Mouse (Mus musculus) forebrain, embryonic 16.5 days (tissue): ENCODE measurements at regions not wholly inside any gene's neighbourhood (a gene's known extent, or its start where the extent isn't known, plus 50 kb on each side); places are given as distances from the start of the nearest gene placed in this dataset.

Source experiments
- ATAC-seq: fragments of 200-750 bp; cut with Nextera tagmentation; 2 replicates; pipeline ENCODE4 v1.8.0; 2017; ENCODE audit warnings: mild to moderate bottlenecking, moderate library complexity
- H3K27ac ChIP-seq: fragments of 300-500 bp; sonication (generic); 2 replicates; pipeline ENCODE4 v1.5.1; 2014; ENCODE audit warnings: low read length, control low read depth
- H3K27me3 ChIP-seq: fragments of 300-500 bp; sonication (generic); replicated peaks from 2 replicates; pipeline ENCODE4 v1.6.1; 2014; ENCODE audit warnings: low read length; ENCODE audit not compliant: control insufficient read depth, insufficient read depth
- H3K36me3 ChIP-seq: fragments of 300-500 bp; sonication (generic); 2 replicates; pipeline ENCODE4 v1.6.1; 2014; ENCODE audit not compliant: control insufficient read depth, insufficient read depth
- H3K4me1 ChIP-seq: fragments of 300-500 bp; sonication (generic); replicated peaks from 2 replicates; pipeline ENCODE4 v1.6.1; 2014; ENCODE audit warnings: low read length; ENCODE audit not compliant: control insufficient read depth, insufficient read depth
- H3K4me2 ChIP-seq: fragments of 300-500 bp; sonication (generic); 2 replicates; pipeline ENCODE4 v1.6.1; 2014; ENCODE audit warnings: mild to moderate bottlenecking, low read length, control low read depth
- H3K4me3 ChIP-seq: fragments of 300-500 bp; sonication (generic); replicated peaks from 2 replicates; pipeline ENCODE4 v1.5.1; 2014; ENCODE audit warnings: mild to moderate bottlenecking, low read length, control low read depth
- H3K9ac ChIP-seq: fragments of 300-500 bp; sonication (generic); replicated peaks from 2 replicates; pipeline ENCODE4 v1.6.1; 2014; ENCODE audit warnings: low read depth, low read length, control low read depth
- H3K9me3 ChIP-seq: fragments of 300-500 bp; sonication (generic); 2 replicates; pipeline ENCODE4 v1.6.1; 2016; ENCODE audit warnings: low read length; ENCODE audit not compliant: control insufficient read depth
- WGBS: fragments of 180-500 bp; shearing (Covaris S2); extraction: QIAGEN DNeasy Blood & Tissue Kit; methylation state at CpG from one replicate; pipeline ENCODE4 v1.1.7; 2014; 5-methylcytosine and 5-hydroxymethylcytosine counted together

- Histone ChIP-seq H3K4me3 (no peak overlapping the region), H3K27ac (no peak overlapping the region), H3K36me3 (no peaks in the 10 kb centered on the region), H3K9ac (no peak overlapping the region), H3K9me3 (no peaks in the 10 kb centered on the region), H3K27me3 (no peaks in the 10 kb centered on the region), H3K4me1 (no peaks in the 10 kb centered on the region), H3K4me2 (no peak overlapping the region)
- ATAC-seq: no peak
- WGBS: 90% methylated on average over 8 of the region's 8 CpGs
Measured at GRCm38 (mm10) chr5:53398428-53399058, 67.4 kb upstream of the Rbpj start.

GRCm38 (mm10) chr5:53401093-53401492 is 64.9 kb upstream of the Rbpj start:
- Histone ChIP-seq H3K4me1 (no peaks in the 10 kb centered on the region), H3K9ac (no peak overlapping the region), H3K36me3 (no peaks in the 10 kb centered on the region), H3K9me3 (no peaks in the 10 kb centered on the region), H3K27ac (no peak overlapping the region), H3K27me3 (no peaks in the 10 kb centered on the region), H3K4me2 (no peak overlapping the region), H3K4me3 (no peak overlapping the region)
- 42% methylated on average over 4 of the region's 4 CpGs for WGBS
- ATAC-seq: no peak

- Histone ChIP-seq H3K4me1 (no peaks in the 10 kb centered on the region; the same call in 1 of the 2 replicates), H3K27ac (no peak overlapping the region), H3K36me3 (no peaks in the 10 kb centered on the region), H3K9me3 (no peaks in the 10 kb centered on the region), H3K4me2 (no peak overlapping the region), H3K4me3 (no peak overlapping the region), H3K9ac (no peak overlapping the region), H3K27me3 (no peaks in the 10 kb centered on the region)
- no peak for ATAC-seq
- 83% methylated on average over 4 of the region's 4 CpGs for WGBS
Measured at GRCm38 (mm10) chr5:53402022-53402421, 63.9 kb upstream of the Rbpj start.

GRCm38 (mm10) chr5:53402619-53403151 is 63.3 kb upstream of the Rbpj start:
- Histone ChIP-seq H3K9me3 (no peaks in the 10 kb centered on the region), H3K4me3 (no peak overlapping the region), H3K27me3 (no peaks in the 10 kb centered on the region), H3K9ac (no peak overlapping the region), H3K36me3 (no peaks in the 10 kb centered on the region), H3K4me2 (no peak overlapping the region), H3K27ac (no peak overlapping the region), H3K4me1 (no peaks in the 10 kb centered on the region; the same call in 1 of the 2 replicates)
- no peak for ATAC-seq
- 87% methylated on average over 9 of the region's 9 CpGs for WGBS

- Histone ChIP-seq H3K36me3 (no peaks in the 10 kb centered on the region), H3K27ac (no peak overlapping the region), H3K9ac (no peak overlapping the region), H3K4me3 (no peak overlapping the region), H3K9me3 (no peaks in the 10 kb centered on the region), H3K27me3 (no peaks in the 10 kb centered on the region), H3K4me1 (no peaks in the 10 kb centered on the region; the same call in 1 of the 2 replicates), H3K4me2 (no peak overlapping the region)
- no peak for ATAC-seq
- WGBS: 43% methylated on average over 5 of the region's 5 CpGs
Measured at GRCm38 (mm10) chr5:53405929-53406328, 60.0 kb upstream of the Rbpj start.

- H3K4me1 ChIP-seq: no peaks in the 10 kb centered on the region; the same call in 1 of the 2 replicates
- no peak overlapping the region for H3K27ac ChIP-seq
- no peaks in the 10 kb centered on the region for H3K9me3 ChIP-seq
- H3K36me3 ChIP-seq: no peaks in the 10 kb centered on the region
- no peak overlapping the region for H3K4me2 ChIP-seq
- 91% methylated on average over 2 of the region's 2 CpGs for WGBS
- H3K27me3 ChIP-seq: no peaks in the 10 kb centered on the region
- H3K4me3 ChIP-seq: no peak overlapping the region
- H3K9ac ChIP-seq: no peak overlapping the region
- ATAC-seq: no peak
Measured at GRCm38 (mm10) chr5:53407646-53408045, 58.3 kb upstream of the Rbpj start.

- 89% methylated on average over 2 of the region's 2 CpGs for WGBS
- no peak for ATAC-seq
Measured at GRCm38 (mm10) chr5:53408235-53408634, 57.7 kb upstream of the Rbpj start.

GRCm38 (mm10) chr5:53409740-53410139 is 56.2 kb upstream of the Rbpj start:
- 77% methylated on average over 3 of the region's 3 CpGs for WGBS

More at GRCm38 (mm10) chr5:53408235-53408634, 57.7 kb upstream of the Rbpj start:
- no peaks in the 10 kb centered on the region for H3K9me3 ChIP-seq
- H3K4me3 ChIP-seq: no peak overlapping the region
- H3K4me1 ChIP-seq: no peaks in the 10 kb centered on the region; the same call in 1 of the 2 replicates
- H3K4me2 ChIP-seq: no peak overlapping the region
- no peaks in the 10 kb centered on the region for H3K27me3 ChIP-seq
- H3K36me3 ChIP-seq: no peaks in the 10 kb centered on the region
- H3K9ac ChIP-seq: no peak overlapping the region
- no peak overlapping the region for H3K27ac ChIP-seq

GRCm38 (mm10) chr5:53412391-53413075 is 53.4 kb upstream of the Rbpj start:
- Histone ChIP-seq H3K36me3 (no peaks in the 10 kb centered on the region), H3K4me1 (no peaks in the 10 kb centered on the region), H3K27ac (no peak overlapping the region), H3K4me3 (no peak overlapping the region), H3K9ac (no peak overlapping the region), H3K4me2 (no peak overlapping the region), H3K9me3 (no peaks in the 10 kb centered on the region), H3K27me3 (no peaks in the 10 kb centered on the region)
- ATAC-seq: no peak
- WGBS: 79% methylated on average over 7 of the region's 7 CpGs

More at GRCm38 (mm10) chr5:53409740-53410139, 56.2 kb upstream of the Rbpj start:
- H3K27me3 ChIP-seq: no peaks in the 10 kb centered on the region
- H3K36me3 ChIP-seq: no peaks in the 10 kb centered on the region
- no peak overlapping the region for H3K27ac ChIP-seq
- no peak overlapping the region for H3K9ac ChIP-seq
- H3K4me2 ChIP-seq: no peak overlapping the region
- no peaks in the 10 kb centered on the region for H3K9me3 ChIP-seq
- no peak for ATAC-seq
- H3K4me1 ChIP-seq: no peaks in the 10 kb centered on the region; the same call in 1 of the 2 replicates
- no peak overlapping the region for H3K4me3 ChIP-seq
